Mouse (Mus musculus) liver, postnatal 0 days (tissue): ENCODE results near the gene Mki67.
A peak's percentile ranks its signal among the peaks of the same experiment; 100 is the strongest.

Experiments used
- CTCF ChIP-seq: sonication (generic); IDR thresholded peaks from 2 replicates; pipeline ENCODE4 v1.5.1; 2016; ENCODE audit warnings: antibody characterized with exemption, low read depth
- EP300 ChIP-seq: IDR thresholded peaks from 2 replicates; pipeline ENCODE4 v1.6.1; 2016; ENCODE audit warnings: antibody characterized with exemption, low read depth, mild to moderate bottlenecking

DNA sequence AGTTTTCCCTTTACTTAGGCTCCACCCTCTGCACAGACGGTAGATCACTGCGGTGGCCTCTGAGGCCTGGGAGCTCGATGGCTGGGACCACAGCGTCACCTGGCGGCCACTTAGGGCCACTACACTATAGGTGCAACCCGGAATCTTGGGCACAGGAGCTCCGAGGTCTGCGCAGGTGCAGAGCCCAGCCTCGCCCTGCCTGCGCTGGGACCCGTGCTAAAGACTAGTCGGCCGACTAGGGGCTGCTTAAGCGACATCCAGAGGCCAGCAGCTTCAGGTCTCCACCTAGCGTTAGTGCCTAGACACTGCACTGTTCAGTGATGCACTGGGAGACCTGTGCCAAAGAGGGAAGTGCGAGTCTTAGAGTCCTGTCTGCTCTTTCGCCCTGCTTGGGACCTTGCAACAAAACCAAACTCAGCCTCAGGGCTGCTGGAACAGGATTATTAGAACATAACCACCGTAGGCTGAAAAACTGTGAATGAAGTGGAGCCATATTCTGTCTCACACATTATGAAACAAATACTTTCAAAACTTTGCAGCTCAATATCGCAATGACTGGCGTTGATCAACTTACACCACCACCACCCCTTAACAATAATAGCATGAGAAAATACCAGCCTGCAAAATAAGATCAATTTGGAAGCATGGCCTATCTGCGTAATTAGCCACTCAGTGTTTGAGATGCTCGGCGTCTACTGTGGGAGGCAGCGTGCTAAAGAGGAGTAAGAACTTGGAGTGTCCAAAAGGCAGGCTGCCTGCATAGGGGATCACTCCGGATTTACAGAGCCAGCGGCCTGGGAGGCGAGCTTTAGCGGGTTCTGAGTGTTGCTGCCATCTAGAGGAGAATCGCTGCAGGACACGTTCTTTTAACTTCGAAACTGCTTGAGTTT is 19.8 kb upstream of the Mki67 start:
- TF ChIP-seq CTCF (peak; percentile 99), EP300 (no peak)
